ENCODE assay signal across 8 mouse cellular contexts in the genomic region with DNA sequence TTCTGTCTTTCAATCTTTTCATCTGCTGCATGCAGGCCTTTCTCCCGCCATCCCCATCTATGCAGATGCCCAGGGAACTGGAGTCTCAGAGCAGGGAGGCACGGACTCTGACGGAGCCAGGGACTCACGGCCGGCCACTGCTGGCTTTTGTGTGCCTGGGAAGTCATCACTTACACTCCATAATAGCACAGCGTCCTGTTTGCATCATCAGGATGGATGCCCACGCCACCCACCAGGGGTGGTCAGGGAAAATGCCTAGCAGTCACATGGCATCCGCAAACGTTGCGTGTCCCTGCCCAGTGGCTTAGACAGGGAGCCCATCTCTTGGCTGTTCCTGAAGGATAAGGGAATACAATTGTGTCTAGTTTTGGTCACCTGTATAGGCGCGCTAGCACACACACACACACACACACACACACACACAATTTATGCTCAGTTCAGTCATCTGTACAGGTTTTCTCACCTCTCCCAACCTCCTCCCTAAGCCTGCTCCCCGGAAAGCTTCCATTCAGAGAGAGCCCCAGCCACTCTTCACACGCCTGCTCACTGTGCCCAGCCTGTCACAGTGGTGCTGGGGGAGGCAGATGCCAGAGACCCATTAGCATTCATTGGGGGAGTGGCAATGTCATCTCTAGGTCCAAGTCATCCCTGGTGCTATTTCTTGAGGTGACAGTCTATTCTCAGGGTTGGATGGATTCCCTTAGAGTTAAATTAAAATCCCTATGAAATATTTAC.
DNase-seq lines count a peak whose midpoint lies in the region; ATAC-seq and TF ChIP-seq lines count a peak whose summit lies in the region.

No protein-coding gene starts in this region.

- 0 out of 2 replicates have a peak, but pooled peaks cover 3% of the 10 kb centered on the region for H3K27me3 ChIP-seq in forebrain, embryonic 16.5 days (replicated peaks; ENCODE audit: control insufficient read depth, insufficient read depth, low read length)
- peaks cover 10% of the 10 kb centered on the region; the same call in 1 of the 2 replicates for H3K27me3 ChIP-seq in limb, embryonic 12.5 days

- no peaks in the 10 kb centered on the region for H3K36me3 ChIP-seq in forebrain, embryonic 16.5 days (ENCODE audit: control insufficient read depth, insufficient read depth)
- no peaks in the 10 kb centered on the region for H3K36me3 ChIP-seq in limb, embryonic 12.5 days

- no peak for TF ChIP-seq CTCF in layer of hippocampus, adult 2 months (conservative IDR thresholded peaks at IDR 0.05)

- ATAC-seq in forebrain, embryonic 16.5 days: peak; percentile 36
- ATAC-seq in limb, embryonic 12.5 days (ENCODE audit: insufficient number of reproducible peaks, insufficient read depth, low FRiP score, low TSS enrichment, low read depth): peak; percentile 26; the same call in 1 of the 2 replicates

- WGBS in forebrain, embryonic 16.5 days: 24% methylated on average over 14 of the region's 14 CpGs
- 43% methylated on average over 14 of the region's 14 CpGs for WGBS in limb, embryonic 12.5 days

- peaks cover 19% of the 10 kb centered on the region for H3K4me1 ChIP-seq in forebrain, embryonic 16.5 days (replicated peaks; ENCODE audit: control insufficient read depth, insufficient read depth, low read length)
- H3K4me1 ChIP-seq in limb, embryonic 12.5 days (replicated peaks): peaks cover 17% of the 10 kb centered on the region

- peak overlapping the region; percentile 6; the same call in 1 of the 2 replicates for H3K4me3 ChIP-seq in layer of hippocampus, adult 2 months
- peak overlapping the region; percentile 26 for H3K4me3 ChIP-seq in forebrain, embryonic 16.5 days (replicated peaks; ENCODE audit: low read length)
- 0 out of 2 replicates have a peak overlapping the region, but pooled peaks have one; percentile 9 for H3K4me3 ChIP-seq in limb, embryonic 12.5 days (replicated peaks)

- H3K27ac ChIP-seq in layer of hippocampus, adult 2 months: peak overlapping the region; percentile 57; the same call in 1 of the 2 replicates
- no peak overlapping the region for H3K27ac ChIP-seq in forebrain, embryonic 16.5 days (ENCODE audit: low read length)
- H3K27ac ChIP-seq in limb, embryonic 12.5 days: no peak overlapping the region

- no peak for DNase-seq in layer of hippocampus, adult 2 months (ENCODE audit: low spot score in 2 of 2)
- DNase-seq in layer of hippocampus, postnatal 25 days (ENCODE audit: extremely low spot score in 1 of 2, low spot score in 1 of 2): no peak
- peak; percentile 34 for DNase-seq in right cerebral cortex, postnatal 25 days
- no peak for DNase-seq in layer of hippocampus, postnatal 14 days (ENCODE audit: low spot score in 2 of 2)
- no peak for DNase-seq in thymus, postnatal 10 days (ENCODE audit: low spot score in 2 of 2)
- DNase-seq in urinary bladder, postnatal 4 days (ENCODE audit: low spot score in 2 of 2): no peak

- peak overlapping the region; percentile 17 for H3K9ac ChIP-seq in forebrain, embryonic 16.5 days (replicated peaks; ENCODE audit: low read depth, low read length)
- H3K9ac ChIP-seq in limb, embryonic 12.5 days (replicated peaks): 0 out of 2 replicates have a peak overlapping the region, but pooled peaks have one; percentile 31

- H3K4me2 ChIP-seq in forebrain, embryonic 16.5 days (ENCODE audit: low read length): peak overlapping the region; percentile 50
- H3K4me2 ChIP-seq in limb, embryonic 12.5 days: peak overlapping the region; percentile 54

- H3K9me3 ChIP-seq in forebrain, embryonic 16.5 days (ENCODE audit: control insufficient read depth, low read length): no peaks in the 10 kb centered on the region
- no peaks in the 10 kb centered on the region for H3K9me3 ChIP-seq in limb, embryonic 12.5 days
